Mouse (Mus musculus) ES-Bruce4 (cell line): ENCODE results near the gene Unc93b1. TPM values are rescaled to one million over a fixed set of nuclear protein-coding genes. Genes with fewer than 3 reads are reported as not detected.
"Not testable (repeated sequence)": the region's sequence is repeated elsewhere in the genome, so short reads cannot be mapped to it uniquely, and the experiment has no call there.

ENCODE experiments used
- H3K27ac ChIP-seq: 2 replicates; pipeline ENCODE4 v1.5.1; 2012; ENCODE audit warnings: low read length, inconsistent platforms; ENCODE audit not compliant: insufficient read depth
- H3K27me3 ChIP-seq: 2 replicates; pipeline ENCODE4 v1.6.1; 2012; ENCODE audit warnings: mild to moderate bottlenecking, low read length, inconsistent platforms; ENCODE audit not compliant: control insufficient read depth, poor library complexity, insufficient read depth, severe bottlenecking
- H3K36me3 ChIP-seq: 2 replicates; pipeline ENCODE4 v1.6.1; 2012; ENCODE audit warnings: inconsistent platforms, mild to moderate bottlenecking, low read length, moderate library complexity; ENCODE audit not compliant: control insufficient read depth, poor library complexity, insufficient read depth, severe bottlenecking
- H3K4me1 ChIP-seq: one replicate; pipeline ENCODE4 v1.8.1; 2011; ENCODE audit warnings: low read length; ENCODE audit not compliant: control insufficient read depth, insufficient read depth
- H3K4me3 ChIP-seq: 2 replicates; pipeline ENCODE4 v1.5.1; 2011; ENCODE audit warnings: low read depth, mild to moderate bottlenecking, low read length
- H3K9ac ChIP-seq: 2 replicates; pipeline ENCODE4 v1.6.1; 2012; ENCODE audit warnings: low read depth, mild to moderate bottlenecking, inconsistent platforms; ENCODE audit not compliant: poor library complexity, severe bottlenecking
- H3K9me3 ChIP-seq: replicated peaks from 2 replicates; pipeline ENCODE4 v1.6.1; 2012; ENCODE audit warnings: mild to moderate bottlenecking, low read length, inconsistent platforms; ENCODE audit not compliant: control insufficient read depth, poor library complexity, insufficient read depth, severe bottlenecking
- CTCF ChIP-seq: IDR thresholded peaks from one replicate; pipeline ENCODE4 v1.8.1; 2011; ENCODE audit warnings: low read depth, low read length
- EP300 ChIP-seq: IDR thresholded peaks from 2 replicates; pipeline ENCODE4 v1.6.1; 2011; ENCODE audit warnings: low read depth, low read length; ENCODE audit not compliant: insufficient read depth
- POLR2A ChIP-seq: IDR thresholded peaks from one replicate; pipeline ENCODE4 v1.8.1; 2011; ENCODE audit warnings: low read length; ENCODE audit not compliant: insufficient read depth
- polyA plus RNA-seq: library from polyadenylated mRNA; stranded (reverse); fragments of >200 nt; gene quantifications from 2 replicates; pipeline ENCODE4 v1.2.4, GENCODE M21; 2011; ENCODE audit warnings: low read depth; ENCODE audit not compliant: missing spikeins, insufficient read depth, insufficient read length

The Unc93b1 gene
- polyA plus RNA-seq, 1 experiment = 13.5 TPM

DNA sequence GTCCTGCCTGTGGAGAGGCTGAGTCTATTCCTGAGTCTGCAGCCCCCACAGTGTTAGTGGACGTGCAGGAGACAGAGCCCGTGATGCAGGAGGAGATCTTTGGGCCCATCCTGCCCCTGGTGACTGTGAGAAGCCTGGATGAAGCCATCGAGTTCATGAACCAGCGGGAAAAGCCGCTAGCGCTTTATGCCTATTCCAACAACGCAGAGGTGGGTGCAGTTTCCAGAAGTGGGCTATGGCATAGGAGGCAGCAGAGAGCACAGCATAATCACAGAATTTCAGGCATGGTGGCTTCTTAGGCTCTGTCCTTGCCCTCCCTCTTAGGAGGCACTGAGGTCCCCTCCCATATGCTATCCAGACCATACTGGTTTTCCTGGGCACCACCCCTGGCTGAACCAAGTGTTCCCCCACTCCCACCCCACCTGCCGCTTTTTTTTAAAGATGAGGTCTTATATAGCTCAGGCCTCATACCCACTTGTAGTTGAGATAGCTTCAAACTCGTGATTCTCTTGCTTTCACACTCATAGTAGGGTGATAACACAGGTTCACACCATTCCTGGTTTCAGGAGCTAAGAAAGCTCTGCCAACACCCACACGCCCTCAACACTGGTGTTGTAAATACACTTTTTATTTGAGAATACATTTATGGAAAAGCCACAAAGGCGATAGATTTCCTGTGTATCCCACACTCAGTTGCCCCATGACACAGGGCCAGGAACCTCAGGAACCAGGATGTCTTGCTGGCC is 31.5 kb downstream of the Unc93b1 start:
- no peaks in the 10 kb centered on the region for H3K4me1 ChIP-seq
- H3K36me3 ChIP-seq = no peaks in the 10 kb centered on the region
- no peak overlapping the region for H3K27ac ChIP-seq
- no peaks in the 10 kb centered on the region for H3K9me3 ChIP-seq
- H3K27me3 ChIP-seq = no peaks in the 10 kb centered on the region
- no peak overlapping the region for H3K9ac ChIP-seq
- H3K4me3 ChIP-seq = no peak overlapping the region
- no peak for TF ChIP-seq EP300
- TF ChIP-seq POLR2A = no peak
- TF ChIP-seq CTCF = peak; percentile 9

DNA sequence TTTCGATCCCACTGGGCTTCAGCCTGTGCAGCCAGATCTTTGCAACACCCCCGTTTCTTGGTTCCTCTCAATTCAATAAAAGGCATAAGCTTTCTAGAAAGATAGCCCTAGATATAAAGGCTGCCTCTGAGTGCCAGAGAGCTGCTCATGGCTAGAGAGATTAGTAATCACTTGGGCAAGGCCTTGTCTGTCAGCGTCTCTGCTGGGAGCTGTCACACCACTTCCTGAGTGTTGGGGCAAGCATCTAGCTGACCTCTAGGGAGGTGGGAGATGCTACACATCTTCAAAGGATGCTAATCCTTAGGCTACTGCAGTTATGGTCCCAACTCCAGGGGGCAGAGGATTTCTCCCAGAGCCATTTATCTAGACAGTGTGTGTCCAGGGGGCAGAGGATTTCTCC is 32.3 kb downstream of the Unc93b1 start:
- Histone ChIP-seq H3K27me3 (no peaks in the 10 kb centered on the region), H3K4me3 (no peak overlapping the region), H3K9me3 (no peaks in the 10 kb centered on the region), H3K9ac (no peak overlapping the region), H3K4me1 (no peaks in the 10 kb centered on the region), H3K27ac (no peak overlapping the region), H3K36me3 (no peaks in the 10 kb centered on the region)
- TF ChIP-seq CTCF (no peak), EP300 (no peak), POLR2A (no peak)

DNA sequence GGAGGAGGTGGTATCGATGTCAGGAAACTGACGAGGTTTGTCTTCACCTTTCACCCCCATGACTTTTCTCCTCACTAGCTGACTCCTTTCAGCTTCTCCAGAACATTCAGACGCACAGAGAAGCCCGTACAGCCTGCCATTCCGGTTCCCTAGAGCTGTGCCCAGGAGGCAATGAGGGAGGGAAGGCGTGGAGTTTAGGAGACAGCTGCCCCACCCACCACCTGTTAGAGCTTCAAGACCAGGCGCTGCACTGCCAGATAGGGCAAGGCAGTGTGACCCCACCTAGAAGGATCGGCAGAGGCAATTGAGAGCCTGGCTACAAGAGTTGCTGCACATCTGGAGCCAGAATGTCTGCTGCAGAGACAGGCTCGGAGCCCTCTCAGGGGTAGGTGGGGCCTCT is 37.2 kb downstream of the Unc93b1 start, which contains the start of gene Aldh3b2:
Gene Aldh3b2, plus strand, starts transcription at position 100 of the 400 bp plus-strand sequence.
- H3K27me3 ChIP-seq = no peaks in the 10 kb centered on the region
- H3K27ac ChIP-seq = no peak within 1 kb of the TSS
- H3K9ac ChIP-seq = no peak within 1 kb of the TSS
- 0 out of 2 replicates have a peak, but pooled peaks have one; percentile 4 for TF ChIP-seq EP300
- TF ChIP-seq CTCF = no peak
- TF ChIP-seq POLR2A = no peak
- no peaks in the 10 kb centered on the region for H3K4me1 ChIP-seq
- no peak within 1 kb of the TSS for H3K4me3 ChIP-seq
- H3K36me3 ChIP-seq = no peaks in the 10 kb centered on the region
- no peaks in the 10 kb centered on the region for H3K9me3 ChIP-seq

DNA sequence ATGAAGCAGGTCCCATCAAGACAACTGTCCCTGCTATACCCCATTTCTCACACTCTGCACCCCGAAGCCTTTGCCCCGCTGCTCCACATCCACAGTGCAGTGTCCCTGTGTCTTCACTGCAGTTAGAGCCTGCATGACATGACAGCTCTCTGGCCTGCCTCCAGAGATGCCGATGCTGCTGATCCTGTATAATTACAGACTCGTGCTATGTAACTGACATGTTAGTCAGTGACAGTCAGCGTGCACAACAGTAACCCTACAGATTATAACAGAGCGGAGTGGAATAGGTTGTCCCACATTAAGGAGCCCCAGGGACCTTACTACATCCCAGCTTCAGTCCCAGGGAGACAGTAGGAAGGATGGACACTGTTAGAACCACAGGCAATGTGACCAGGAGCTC is 39.6 kb downstream of the Unc93b1 start:
- not testable (repeated sequence) for H3K4me3 ChIP-seq, H3K27ac ChIP-seq, H3K9me3 ChIP-seq, H3K9ac ChIP-seq, H3K36me3 ChIP-seq, H3K4me1 ChIP-seq, H3K27me3 ChIP-seq

DNA sequence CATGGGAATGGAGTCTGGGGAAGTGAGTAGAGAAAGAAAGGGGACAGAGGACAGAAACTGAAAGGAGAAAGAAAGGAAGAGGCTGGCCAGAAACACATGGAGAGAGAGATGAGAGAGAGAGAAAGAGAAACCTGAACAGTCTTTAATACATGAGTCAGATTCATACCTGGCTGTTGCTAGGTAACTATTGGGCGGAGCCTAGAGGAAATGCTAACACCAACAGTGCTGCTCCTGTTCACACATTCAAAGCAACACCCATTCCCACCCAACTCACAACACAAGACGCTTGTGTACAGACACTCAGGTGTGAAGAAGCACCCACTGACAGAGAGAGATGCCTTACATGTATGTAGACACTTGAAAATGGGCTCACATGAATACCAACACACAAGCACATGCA is 40.9 kb downstream of the Unc93b1 start:
- no peak overlapping the region for H3K9ac ChIP-seq
- no peak for TF ChIP-seq POLR2A
- no peak for TF ChIP-seq EP300
- no peak for TF ChIP-seq CTCF
- no peaks in the 10 kb centered on the region for H3K4me1 ChIP-seq
- H3K9me3 ChIP-seq = no peaks in the 10 kb centered on the region
- no peak overlapping the region for H3K4me3 ChIP-seq
- H3K27ac ChIP-seq = no peak overlapping the region
- H3K27me3 ChIP-seq = no peaks in the 10 kb centered on the region
- H3K36me3 ChIP-seq = no peaks in the 10 kb centered on the region

DNA sequence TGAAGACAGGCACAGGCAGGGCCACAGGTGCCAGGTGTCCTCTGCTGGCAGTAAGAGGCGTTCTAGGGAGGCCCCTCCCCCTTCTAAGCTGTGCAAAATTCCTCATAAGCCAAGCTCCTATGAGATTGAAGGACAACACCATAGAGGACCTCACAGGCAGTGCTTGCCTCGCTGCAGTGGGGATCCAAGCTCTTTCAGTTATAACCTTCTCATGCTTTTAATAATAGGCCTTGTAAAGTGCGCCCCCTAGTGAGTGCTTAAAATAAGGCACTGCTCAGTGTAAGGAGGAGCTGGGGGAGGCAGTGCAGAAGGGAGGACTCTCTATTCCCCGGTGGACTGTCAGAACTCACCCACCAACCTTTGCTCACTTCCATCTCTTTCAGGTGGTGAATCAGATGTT is 45.3 kb downstream of the Unc93b1 start:
- peak; percentile 51 for TF ChIP-seq CTCF
- TF ChIP-seq POLR2A = no peak
- TF ChIP-seq EP300 = no peak
- no peak overlapping the region for H3K9ac ChIP-seq
- H3K27me3 ChIP-seq = no peaks in the 10 kb centered on the region
- H3K4me1 ChIP-seq = peaks cover 2% of the 10 kb centered on the region
- H3K4me3 ChIP-seq = no peak overlapping the region
- no peaks in the 10 kb centered on the region for H3K36me3 ChIP-seq
- H3K27ac ChIP-seq = no peak overlapping the region
- no peaks in the 10 kb centered on the region for H3K9me3 ChIP-seq
